Mouse (Mus musculus): ENCODE results near the gene Abhd13.

- TF ChIP-seq POLR2A (IDR thresholded peaks at IDR 0.05; ENCODE audit: extremely low read depth, insufficient read depth, low read length) = no peak
- no peak for TF ChIP-seq CTCF (IDR thresholded peaks at IDR 0.05; ENCODE audit: extremely low read depth, insufficient read depth, low read length)
Observed at GRCm38 (mm10) chr8:9959919-9960318, 17.6 kb upstream of the Abhd13 start.

Data from cortical plate, adult 2 months (tissue).